Mouse (Mus musculus) cortical plate, adult 2 months (tissue): Measurements from ENCODE around the gene Atp1a1. TPM values are rescaled to one million over a fixed set of nuclear protein-coding genes. Genes with fewer than 3 reads are reported as not detected.

Experiments
- H3K27ac ChIP-seq: fragments of 200-500 bp; 2 replicates; pipeline ENCODE4 v1.5.1; 2012; ENCODE audit warnings: low read length, control low read depth, inconsistent platforms; ENCODE audit not compliant: insufficient read depth
- H3K4me1 ChIP-seq: fragments of 200-500 bp; 2 replicates; pipeline ENCODE4 v1.6.1; 2011; ENCODE audit warnings: low read length; ENCODE audit not compliant: control insufficient read depth, insufficient read depth
- H3K4me3 ChIP-seq: fragments of 200-500 bp; 2 replicates; pipeline ENCODE4 v1.5.1; 2011; ENCODE audit warnings: mild to moderate bottlenecking, low read length, control low read depth; ENCODE audit not compliant: insufficient read depth
- CTCF ChIP-seq: fragments of 200-500 bp; IDR thresholded peaks from 2 replicates; pipeline ENCODE4 v1.5.1; 2011; ENCODE audit warnings: mild to moderate bottlenecking, control low read depth, low read length; ENCODE audit not compliant: insufficient read depth; ENCODE audit errors: extremely low read depth
- POLR2A ChIP-seq: fragments of 200-500 bp; IDR thresholded peaks from 2 replicates; pipeline ENCODE4 v1.6.1; 2011; ENCODE audit warnings: mild to moderate bottlenecking, low read length, control low read depth; ENCODE audit not compliant: insufficient read depth; ENCODE audit errors: extremely low read depth
- polyA plus RNA-seq: library from polyadenylated mRNA; depleted of rRNA; stranded (reverse); fragments of >200 nt; gene quantifications from 2 replicates; pipeline ENCODE4 v1.2.3, GENCODE M21; 2012

The Atp1a1 gene
- polyA plus RNA-seq, 1 experiment, result 830 TPM

- peaks cover 32% of the 10 kb centered on the region for H3K4me1 ChIP-seq
- peak overlapping the region; percentile 51; the same call in 1 of the 2 replicates for H3K27ac ChIP-seq
- no peak overlapping the region for H3K4me3 ChIP-seq
- TF ChIP-seq CTCF (no peak), POLR2A (no peak)
These were observed 8.4 kb downstream of the Atp1a1 start for GRCm38 (mm10) chr3:101595866-101596630.

- TF ChIP-seq CTCF (no peak), POLR2A (no peak)
- Histone ChIP-seq H3K4me3 (no peak overlapping the region), H3K4me1 (peaks cover 31% of the 10 kb centered on the region), H3K27ac (0 out of 2 replicates have a peak overlapping the region, but pooled peaks have one; percentile 3)
These were observed 9.5 kb downstream of the Atp1a1 start for GRCm38 (mm10) chr3:101594982-101595381.

- H3K4me1 ChIP-seq, result peaks cover 21% of the 10 kb centered on the region
- H3K27ac ChIP-seq, result no peak overlapping the region
- H3K4me3 ChIP-seq, result no peak overlapping the region
- TF ChIP-seq POLR2A, result no peak
- no peak for TF ChIP-seq CTCF
These were observed 11.2 kb downstream of the Atp1a1 start for GRCm38 (mm10) chr3:101593266-101593651.

GRCm38 (mm10) chr3:101592281-101593265 is 11.9 kb downstream of the Atp1a1 start:
- TF ChIP-seq POLR2A (no peak), CTCF (no peak)
- peaks cover 20% of the 10 kb centered on the region for H3K4me1 ChIP-seq
- H3K27ac ChIP-seq, result no peak overlapping the region
- no peak overlapping the region for H3K4me3 ChIP-seq

GRCm38 (mm10) chr3:101590380-101590779 is 14.1 kb downstream of the Atp1a1 start:
- no peak for TF ChIP-seq CTCF
- no peak for TF ChIP-seq POLR2A
- Histone ChIP-seq H3K4me1 (peaks cover 9% of the 10 kb centered on the region), H3K4me3 (no peak overlapping the region), H3K27ac (no peak overlapping the region)

- peaks cover 3% of the 10 kb centered on the region for H3K4me1 ChIP-seq
- no peak overlapping the region for H3K27ac ChIP-seq
- TF ChIP-seq CTCF (no peak), POLR2A (no peak)
- no peak overlapping the region for H3K4me3 ChIP-seq
These were observed 16.2 kb downstream of the Atp1a1 start for GRCm38 (mm10) chr3:101588299-101588698.

GRCm38 (mm10) chr3:101586794-101587193 is 17.7 kb downstream of the Atp1a1 start:
- Histone ChIP-seq H3K4me1 (no peaks in the 10 kb centered on the region), H3K27ac (no peak overlapping the region), H3K4me3 (no peak overlapping the region)
- TF ChIP-seq POLR2A (no peak), CTCF (no peak)

GRCm38 (mm10) chr3:101578072-101578471 is 26.4 kb downstream of the Atp1a1 start:
- Histone ChIP-seq H3K4me3 (no peak overlapping the region), H3K27ac (no peak overlapping the region), H3K4me1 (peaks cover 4% of the 10 kb centered on the region)
- no peak for TF ChIP-seq POLR2A
- no peak for TF ChIP-seq CTCF

GRCm38 (mm10) chr3:101577361-101577760 is 27.1 kb downstream of the Atp1a1 start:
- Histone ChIP-seq H3K4me3 (no peak overlapping the region), H3K4me1 (peaks cover 5% of the 10 kb centered on the region), H3K27ac (0 out of 2 replicates have a peak overlapping the region, but pooled peaks have one; percentile 31)
- TF ChIP-seq POLR2A (no peak), CTCF (no peak)
